Mouse (Mus musculus) thymus, adult 2 months (tissue): Measurements from ENCODE around the gene Rfx8. TPM values are rescaled to one million over a fixed set of nuclear protein-coding genes. Genes with fewer than 3 reads are reported as not detected.

ENCODE experiments used
- DNase-seq: peaks from one replicate; pipeline ENCODE4 v3.0.0; 2021
- H3K27ac ChIP-seq: fragments of 200-500 bp; 2 replicates; pipeline ENCODE4 v1.5.1; 2012; ENCODE audit warnings: low read length, control low read depth; ENCODE audit not compliant: control insufficient read depth, insufficient read depth
- H3K27me3 ChIP-seq: fragments of 200-500 bp; 2 replicates; pipeline ENCODE4 v1.6.1; 2012; ENCODE audit warnings: mild to moderate bottlenecking, low read length, moderate library complexity, mixed read lengths; ENCODE audit not compliant: control insufficient read depth, insufficient read depth
- H3K36me3 ChIP-seq: fragments of 200-500 bp; 2 replicates; pipeline ENCODE4 v1.6.1; 2012; ENCODE audit warnings: mild to moderate bottlenecking, low read length, moderate library complexity; ENCODE audit not compliant: control insufficient read depth, insufficient read depth
- H3K4me1 ChIP-seq: fragments of 200-500 bp; replicated peaks from 2 replicates; pipeline ENCODE4 v1.6.1; 2012; ENCODE audit warnings: low read length; ENCODE audit not compliant: control insufficient read depth, insufficient read depth
- H3K4me3 ChIP-seq: fragments of 200-500 bp; 2 replicates; pipeline ENCODE4 v1.5.1; 2012; ENCODE audit warnings: mild to moderate bottlenecking, low read length, control low read depth, moderate library complexity; ENCODE audit not compliant: control insufficient read depth, insufficient read depth
- CTCF ChIP-seq: fragments of 200-500 bp; IDR thresholded peaks from 2 replicates; pipeline ENCODE4 v1.5.1; 2012; ENCODE audit warnings: mild to moderate bottlenecking, control low read depth, low read length, moderate library complexity, borderline replicate concordance; ENCODE audit not compliant: control insufficient read depth, poor library complexity, insufficient read depth; ENCODE audit errors: extremely low read depth
- POLR2A ChIP-seq: fragments of 200-500 bp; IDR thresholded peaks from 2 replicates; pipeline ENCODE4 v1.6.1; 2012; ENCODE audit warnings: mild to moderate bottlenecking, low read length, control low read depth, moderate library complexity; ENCODE audit not compliant: control insufficient read depth, poor library complexity, insufficient read depth; ENCODE audit errors: extremely low read depth
- WGBS: fragments of 180-500 bp; shearing (Covaris S2); methylation state at CpG from one replicate; pipeline ENCODE4 v1.1.7; 2018; 5-methylcytosine and 5-hydroxymethylcytosine counted together
- polyA plus RNA-seq: library from polyadenylated mRNA; depleted of rRNA; stranded (reverse); fragments of >200 nt; gene quantifications from 2 replicates; pipeline ENCODE4 v1.2.3, GENCODE M21; 2012

The Rfx8 gene
- polyA plus RNA-seq, 1 experiment, result 0.19 TPM

DNA sequence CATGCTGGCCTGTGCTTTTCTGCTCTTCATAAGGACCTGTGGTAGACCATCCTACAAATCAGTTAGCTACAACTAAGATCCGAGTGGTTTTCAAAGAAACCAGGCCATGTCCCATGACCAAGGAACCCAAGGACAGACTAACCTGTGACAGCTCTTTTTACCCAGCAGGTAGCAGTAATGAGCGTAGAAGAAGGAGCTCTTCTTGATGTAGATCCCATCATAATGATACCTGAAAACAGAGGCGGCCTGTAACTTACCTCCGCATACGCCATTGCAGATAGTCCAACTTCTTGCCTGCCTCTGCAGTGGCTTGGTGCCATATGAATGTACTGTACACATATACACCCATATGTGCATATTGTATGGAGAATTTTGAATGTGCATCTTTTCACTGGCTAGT lies 10.8 kb downstream of the Rfx8 start:
- DNase-seq, result no peak
- WGBS, result 91% methylated on average over 5 of the region's 5 CpGs
- peaks cover 22% of the 10 kb centered on the region for H3K4me1 ChIP-seq

DNA sequence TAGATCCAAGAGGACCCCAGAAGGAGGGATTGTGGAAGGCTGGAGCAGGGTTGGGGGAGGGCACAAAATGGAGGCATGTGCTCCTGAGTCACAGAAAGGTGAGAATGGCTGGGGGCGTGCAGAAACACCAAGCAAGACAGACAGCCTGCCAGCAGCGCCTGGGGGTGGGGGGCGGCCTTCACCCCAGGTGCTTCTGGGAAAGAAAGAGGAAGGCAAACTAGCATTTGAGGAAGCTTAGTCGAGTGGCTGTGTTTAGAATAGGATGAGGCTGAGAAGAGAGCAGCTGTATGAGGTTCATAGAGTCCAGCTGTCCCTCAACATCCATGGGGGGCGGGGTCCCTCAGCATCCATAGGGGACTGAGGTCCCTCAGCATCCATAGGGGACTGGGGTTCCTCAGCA lies 12.0 kb downstream of the Rfx8 start:
- H3K4me3 ChIP-seq, result no peak overlapping the region
- TF ChIP-seq POLR2A (no peak), CTCF (no peak)
- H3K27ac ChIP-seq, result no peak overlapping the region
- H3K36me3 ChIP-seq, result no peaks in the 10 kb centered on the region
- DNase-seq, result no peak
- H3K27me3 ChIP-seq, result no peaks in the 10 kb centered on the region
- peaks cover 15% of the 10 kb centered on the region for H3K4me1 ChIP-seq
- 75% methylated on average over 5 of the region's 5 CpGs for WGBS

More for the DNA sequence above, 10.8 kb downstream of the Rfx8 start:
- Histone ChIP-seq H3K27me3 (no peaks in the 10 kb centered on the region), H3K4me3 (no peak overlapping the region), H3K27ac (no peak overlapping the region), H3K36me3 (no peaks in the 10 kb centered on the region)
- no peak for TF ChIP-seq CTCF
- no peak for TF ChIP-seq POLR2A

- Histone ChIP-seq H3K36me3 (no peaks in the 10 kb centered on the region), H3K4me3 (no peak overlapping the region), H3K27me3 (no peaks in the 10 kb centered on the region), H3K27ac (no peak overlapping the region), H3K4me1 (peaks cover 17% of the 10 kb centered on the region)
- no peak for DNase-seq
- no peak for TF ChIP-seq CTCF
- no peak for TF ChIP-seq POLR2A
- WGBS, result 45% methylated on average over 18 of the region's 18 CpGs
Measured at GRCm38 (mm10) chr1:39702216-39703046, 18.4 kb downstream of the Rfx8 start.

DNA sequence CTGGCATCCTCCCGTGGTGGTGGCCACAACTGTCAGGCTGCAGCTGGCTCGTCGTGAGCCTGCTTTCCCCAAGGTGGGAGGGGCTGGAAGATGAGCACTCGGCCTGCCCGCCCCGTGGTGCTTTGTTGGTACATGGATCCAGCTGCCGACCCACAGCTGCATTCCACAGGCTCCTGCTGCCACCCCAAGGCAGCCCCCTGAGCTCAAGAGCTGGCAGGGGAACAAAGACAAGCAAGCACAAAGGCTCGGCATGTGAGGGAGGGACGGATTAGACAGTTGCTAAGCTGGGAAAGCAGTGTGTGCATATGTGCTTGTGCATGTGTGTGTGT lies 19.6 kb downstream of the Rfx8 start:
- TF ChIP-seq POLR2A, result no peak
- no peak for TF ChIP-seq CTCF
- H3K27me3 ChIP-seq, result no peaks in the 10 kb centered on the region
- no peak overlapping the region for H3K27ac ChIP-seq
- H3K36me3 ChIP-seq, result no peaks in the 10 kb centered on the region
- H3K4me3 ChIP-seq, result no peak overlapping the region
- peak; percentile 33 for DNase-seq
- H3K4me1 ChIP-seq, result peaks cover 23% of the 10 kb centered on the region
- 7% methylated on average over 9 of the region's 9 CpGs for WGBS

DNA sequence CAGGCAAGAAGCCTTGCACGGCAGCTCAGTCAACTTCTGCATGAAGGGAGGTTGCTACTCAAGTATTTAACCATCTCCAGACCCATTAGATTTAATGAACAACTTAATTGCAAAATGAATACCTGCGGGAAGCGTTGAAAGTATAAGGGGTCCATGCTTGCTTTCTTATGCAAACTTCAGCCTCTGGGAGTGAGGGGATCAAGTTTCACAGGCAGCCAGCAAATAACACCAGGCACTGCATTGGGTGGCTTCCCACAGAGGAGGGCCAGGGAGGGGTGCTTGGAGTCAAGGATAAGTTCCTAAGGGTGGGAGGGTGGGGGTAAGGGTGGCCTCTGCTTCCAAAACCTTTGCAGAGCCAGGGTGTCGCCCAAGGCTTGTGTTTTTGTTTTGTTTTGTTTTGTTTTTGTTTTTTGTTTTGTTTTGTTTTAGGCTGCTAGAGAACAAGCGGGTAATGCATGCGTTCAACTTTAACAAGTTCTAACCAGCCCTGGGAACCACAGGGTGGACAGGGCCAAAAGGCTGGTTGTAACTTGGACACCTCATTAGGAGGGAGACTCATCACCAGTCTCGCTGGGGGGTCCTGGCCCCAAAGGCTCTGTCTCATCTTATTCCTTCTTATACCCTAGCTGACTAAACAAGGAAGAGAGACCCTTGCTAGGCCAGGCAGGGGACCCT lies 20.1 kb downstream of the Rfx8 start:
- no peaks in the 10 kb centered on the region for H3K27me3 ChIP-seq
- 88% methylated on average over 7 of the region's 7 CpGs for WGBS
- TF ChIP-seq CTCF (no peak), POLR2A (no peak)
- DNase-seq, result no peak
- H3K27ac ChIP-seq, result no peak overlapping the region
- H3K36me3 ChIP-seq, result no peaks in the 10 kb centered on the region
- H3K4me3 ChIP-seq, result no peak overlapping the region
- H3K4me1 ChIP-seq, result peaks cover 23% of the 10 kb centered on the region

GRCm38 (mm10) chr1:39698456-39698855 lies 22.3 kb downstream of the Rfx8 start:
- Histone ChIP-seq H3K27me3 (no peaks in the 10 kb centered on the region), H3K4me3 (no peak overlapping the region), H3K27ac (no peak overlapping the region), H3K4me1 (peaks cover 23% of the 10 kb centered on the region), H3K36me3 (no peaks in the 10 kb centered on the region)
- TF ChIP-seq POLR2A (no peak), CTCF (no peak)
- DNase-seq, result no peak
- 87% methylated on average over 6 of the region's 6 CpGs for WGBS

GRCm38 (mm10) chr1:39695198-39695597 lies 25.6 kb downstream of the Rfx8 start:
- no peak for TF ChIP-seq POLR2A
- TF ChIP-seq CTCF, result no peak
- Histone ChIP-seq H3K27ac (no peak overlapping the region), H3K4me1 (peaks cover 6% of the 10 kb centered on the region; the same call in 1 of the 2 replicates), H3K36me3 (no peaks in the 10 kb centered on the region), H3K4me3 (no peak overlapping the region), H3K27me3 (no peaks in the 10 kb centered on the region)
- WGBS, result 89% methylated on average over 4 of the region's 4 CpGs
- DNase-seq, result no peak
